Mouse (Mus musculus): ENCODE results near the gene Snrnp200.
"Not testable (repeated sequence)": the region's sequence is repeated elsewhere in the genome, so short reads cannot be mapped to it uniquely, and the experiment has no call there.

Snrnp200 gene

DNA sequence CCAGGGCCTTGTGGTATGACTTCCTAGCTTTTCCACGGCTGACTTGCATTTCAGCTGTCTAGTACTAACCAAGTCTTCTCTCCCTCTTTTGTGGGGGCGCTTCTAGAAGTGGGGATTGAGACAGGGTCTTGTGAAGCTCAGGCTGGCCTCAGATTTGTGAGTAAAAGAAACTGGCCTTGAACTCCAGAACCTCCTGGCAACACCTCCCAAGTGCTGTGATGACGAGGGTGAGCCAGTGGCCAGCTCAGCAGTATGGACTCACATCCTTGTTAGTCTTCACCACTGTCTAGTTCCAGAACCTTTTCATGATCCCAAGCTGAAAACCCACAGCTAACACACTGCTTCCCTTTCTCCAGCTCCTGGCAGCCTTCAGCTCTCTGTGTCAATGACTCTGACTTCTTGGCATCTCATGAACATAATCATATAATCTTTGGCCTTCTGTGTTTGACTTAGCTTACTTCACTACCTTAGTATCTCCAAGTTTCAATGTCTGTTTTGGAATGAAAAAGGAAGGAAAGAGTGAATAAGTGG lies 46.5 kb downstream of the Snrnp200 start:
- no peak for DNase-seq (ENCODE audit: low spot score)

GRCm38 (mm10) chr2:127255294-127255693 lies 47.1 kb downstream of the Snrnp200 start:
- no peak for DNase-seq (ENCODE audit: low spot score)

- DNase-seq (ENCODE audit: low spot score) = no peak
These were observed 51.2 kb downstream of the Snrnp200 start for GRCm38 (mm10) chr2:127259340-127259739.

DNA sequence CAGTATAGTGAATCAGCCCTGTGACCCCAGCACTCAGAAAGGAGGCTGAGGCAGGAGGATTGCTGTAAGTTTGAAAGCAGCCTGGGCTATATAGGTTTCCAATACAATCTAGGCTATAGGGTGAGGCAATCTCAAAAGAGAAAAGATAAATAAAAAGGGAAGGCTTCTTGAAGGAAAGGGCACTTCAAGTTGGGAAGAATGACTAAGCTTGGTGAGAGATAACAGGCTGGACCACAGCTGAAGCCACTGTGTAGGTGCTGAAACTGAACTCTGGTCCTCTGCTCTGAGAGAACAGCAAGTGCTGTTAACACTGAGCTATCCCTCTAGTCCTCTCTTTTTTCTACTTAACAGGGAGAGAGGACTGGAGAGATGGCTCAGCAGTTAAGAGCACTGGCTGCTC lies 54.3 kb downstream of the Snrnp200 start:
- no peak for DNase-seq (ENCODE audit: low spot score)

DNA sequence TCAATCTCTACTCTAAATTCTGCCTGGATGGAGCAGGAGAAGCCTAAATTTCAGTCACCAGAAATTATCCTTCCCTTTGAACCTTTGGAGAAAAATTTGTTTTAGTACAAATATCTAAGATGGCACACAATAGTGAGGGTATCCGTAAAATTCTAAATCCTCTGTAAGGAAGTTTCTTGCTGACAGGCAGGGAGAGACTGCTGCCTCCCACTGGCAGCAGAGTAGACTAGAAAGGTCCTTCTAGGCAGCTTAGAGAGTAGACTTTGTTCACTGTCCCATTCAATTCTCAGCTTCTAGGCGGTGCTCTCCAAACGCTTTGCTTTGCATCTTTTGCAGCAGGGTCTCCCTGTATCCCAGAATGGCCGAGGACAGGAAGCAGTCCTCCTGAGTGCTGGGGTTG lies 59.7 kb downstream of the Snrnp200 start:
- no peak for DNase-seq (ENCODE audit: low spot score)

DNA sequence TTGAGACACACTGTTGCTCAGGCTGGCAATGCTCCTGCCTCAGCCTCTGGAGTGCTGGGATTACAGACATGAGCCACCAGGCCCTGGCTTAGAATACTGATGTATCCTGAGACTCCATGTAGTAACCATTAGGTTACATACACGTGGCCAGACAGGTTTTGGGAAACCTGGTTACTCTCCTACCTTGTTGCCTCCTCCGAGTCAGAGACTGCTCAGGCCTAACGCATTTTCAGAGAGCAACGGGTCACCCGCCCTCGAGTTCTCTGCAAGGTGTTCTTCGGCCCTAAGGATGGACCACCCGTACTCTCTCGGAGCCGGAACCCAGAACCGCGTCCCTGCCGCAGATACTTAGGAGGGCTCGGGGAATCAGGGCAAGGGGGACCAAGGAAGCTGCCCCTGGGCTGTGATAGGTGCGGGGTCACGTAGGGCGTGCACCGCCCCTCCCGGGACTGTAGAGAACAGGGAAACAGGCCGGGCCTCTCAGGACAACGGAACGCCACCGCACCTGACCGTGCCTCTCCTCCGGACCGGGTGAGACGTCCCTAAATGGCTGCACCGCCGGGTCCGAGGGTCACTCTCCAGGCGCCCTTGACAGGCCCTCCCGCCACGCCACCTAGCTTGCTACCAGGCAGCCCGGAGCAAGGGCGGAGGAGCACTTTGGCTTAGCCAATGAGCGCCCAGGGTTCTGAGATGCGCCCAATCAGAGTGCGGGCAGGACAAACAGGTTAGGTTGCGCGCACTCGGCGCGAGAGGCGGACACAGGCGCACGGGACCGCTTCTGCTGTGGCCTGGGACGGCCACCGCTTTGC lies 61.5 kb downstream of the Snrnp200 start, which contains the start of gene Stard7:
Stard7 (plus strand) TSS at position 728 of the 809 bp plus-strand sequence.
- peak; percentile 93 for DNase-seq (ENCODE audit: low spot score)

- peak; percentile 72 for DNase-seq (ENCODE audit: low spot score)
These were observed 62.3 kb downstream of the Snrnp200 start for GRCm38 (mm10) chr2:127270300-127271041.

DNA sequence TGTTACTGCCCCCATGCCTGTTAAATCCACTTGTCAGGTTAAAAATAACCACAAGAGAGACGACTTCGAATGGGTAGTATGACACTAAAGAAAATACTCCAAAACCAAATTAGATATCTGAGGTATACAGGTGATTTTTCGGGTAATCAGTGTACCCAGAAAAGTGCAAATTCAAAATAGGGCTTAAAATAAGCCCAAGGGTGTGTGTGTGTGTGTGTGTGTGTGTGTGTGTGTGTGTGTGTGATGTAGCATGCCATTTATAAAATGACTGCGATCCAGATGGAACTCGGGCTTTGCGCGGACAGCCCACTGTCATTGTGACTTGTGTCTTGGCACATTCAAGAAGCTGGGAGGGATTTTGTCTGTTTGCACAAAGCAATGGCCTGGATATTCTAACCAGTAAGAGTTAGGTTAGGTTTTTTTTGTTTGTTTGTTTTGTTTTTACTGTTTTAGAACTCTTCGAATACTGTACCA lies 62.9 kb downstream of the Snrnp200 start:
- DNase-seq (ENCODE audit: low spot score) = no peak

GRCm38 (mm10) chr2:127272049-127272448 lies 63.9 kb downstream of the Snrnp200 start:
- DNase-seq (ENCODE audit: low spot score) = not testable (repeated sequence)

DNA sequence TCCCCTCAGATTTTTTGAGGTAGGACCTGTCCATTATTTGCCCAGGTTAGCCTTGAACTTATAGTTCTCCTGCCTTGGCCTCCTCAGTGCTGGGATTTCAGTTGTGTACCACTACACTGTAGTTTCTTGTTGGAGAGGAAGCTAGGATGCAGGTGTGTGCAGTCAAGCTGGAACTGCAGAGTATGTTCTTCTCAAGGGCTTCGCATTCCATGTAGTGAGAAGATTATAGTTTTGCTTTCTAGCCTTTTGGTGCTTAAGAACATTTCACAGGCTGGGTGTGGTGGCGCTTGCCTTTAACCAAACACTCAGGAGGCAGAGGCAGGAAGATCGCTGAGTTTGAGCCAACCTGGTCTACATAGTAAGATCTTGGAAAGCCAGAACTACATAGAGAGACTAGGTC lies 64.6 kb downstream of the Snrnp200 start:
- no peak for DNase-seq (ENCODE audit: low spot score)

DNA sequence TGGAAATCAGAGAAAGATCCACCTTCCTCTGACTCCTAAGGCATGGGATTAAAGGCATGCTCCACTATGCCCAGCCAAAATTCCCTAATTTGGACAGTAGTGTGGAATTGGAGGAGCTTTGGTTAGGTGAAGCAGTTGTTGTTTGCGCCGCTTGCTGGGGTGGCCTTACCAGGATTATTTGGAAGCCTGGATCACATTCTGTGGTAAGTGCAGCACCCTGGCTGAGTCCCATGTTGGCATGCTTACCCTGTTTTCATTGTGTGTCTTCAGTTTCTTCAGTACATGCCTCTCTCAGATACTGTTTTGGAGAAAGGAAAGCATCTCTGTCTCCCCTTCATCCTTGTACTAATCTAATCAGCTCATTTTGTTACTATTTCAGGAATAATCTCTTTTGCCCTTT lies 66.4 kb downstream of the Snrnp200 start:
- DNase-seq (ENCODE audit: low spot score) = no peak

DNA sequence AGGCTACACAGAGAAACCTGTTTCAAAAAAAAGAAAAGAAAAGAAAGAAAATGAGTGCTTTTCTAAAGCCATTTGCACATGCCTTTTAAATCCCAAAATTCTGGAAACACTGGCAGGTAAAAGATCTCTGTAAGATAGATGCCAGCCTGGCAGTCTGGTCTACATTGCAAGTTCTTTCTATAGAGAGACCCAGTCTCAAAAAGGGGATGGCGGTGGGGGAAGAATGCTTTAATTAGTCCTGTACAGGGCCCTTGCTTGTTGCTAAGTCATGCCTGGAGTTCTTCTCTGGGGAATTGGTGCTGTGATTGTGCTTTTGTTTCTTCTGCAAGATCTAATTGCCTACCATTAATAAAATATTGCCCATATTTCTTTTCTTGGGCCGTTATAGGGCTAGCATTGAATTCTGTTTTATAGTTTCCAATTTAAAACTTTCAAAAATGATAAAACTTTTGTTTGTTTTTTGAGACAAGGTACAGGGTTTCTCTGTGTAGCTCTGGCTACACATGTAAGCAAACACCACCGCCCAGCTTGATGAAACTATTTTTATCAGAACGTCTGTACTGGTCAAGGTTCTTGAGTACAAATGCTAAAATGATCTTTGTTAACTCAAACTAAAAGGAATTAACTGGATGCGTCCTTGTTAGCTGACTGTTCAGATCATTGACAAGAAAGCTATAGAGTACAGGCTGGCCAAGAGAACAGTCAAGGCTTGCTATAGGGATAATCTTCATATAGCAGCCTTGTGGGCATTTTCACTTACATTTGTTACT lies 67.5 kb downstream of the Snrnp200 start:
- no peak for DNase-seq (ENCODE audit: low spot score)

- no peak for DNase-seq (ENCODE audit: low spot score)
These were observed 70.0 kb downstream of the Snrnp200 start for GRCm38 (mm10) chr2:127278162-127278561.
